Mouse (Mus musculus) stomach, embryonic 14.5 days (tissue): ENCODE measurements around the gene Kcna1. TPM values are rescaled to one million over a fixed set of nuclear protein-coding genes. Genes with fewer than 3 reads are reported as not detected.
A peak's percentile ranks its signal among the peaks of the same experiment; 100 is the strongest.

Experiments
- ATAC-seq: fragments of 200-750 bp; cut with Nextera tagmentation; 2 replicates; pipeline ENCODE4 v1.8.0; 2017; ENCODE audit warnings: low read depth, moderate TSS enrichment; ENCODE audit not compliant: insufficient number of reproducible peaks, insufficient read depth, low FRiP score
- H3K27ac ChIP-seq: fragments of 300-500 bp; sonication (generic); 2 replicates; pipeline ENCODE4 v1.5.1; 2014; ENCODE audit warnings: mild to moderate bottlenecking, low read length, moderate library complexity, mixed read lengths
- H3K27me3 ChIP-seq: fragments of 300-500 bp; sonication (generic); 2 replicates; pipeline ENCODE4 v1.6.1; 2014; ENCODE audit warnings: low read length, control low read depth, mixed read lengths; ENCODE audit not compliant: control insufficient read depth, insufficient read depth
- H3K36me3 ChIP-seq: fragments of 300-500 bp; sonication (generic); 2 replicates; pipeline ENCODE4 v1.6.1; 2014; ENCODE audit warnings: mild to moderate bottlenecking, control low read depth, low read length, moderate library complexity, mixed read lengths; ENCODE audit not compliant: control insufficient read depth, insufficient read depth
- H3K4me1 ChIP-seq: fragments of 300-500 bp; sonication (generic); 2 replicates; pipeline ENCODE4 v1.6.1; 2014; ENCODE audit warnings: low read length, control low read depth, mixed read lengths; ENCODE audit not compliant: control insufficient read depth, insufficient read depth
- H3K4me2 ChIP-seq: fragments of 300-500 bp; sonication (generic); replicated peaks from 2 replicates; pipeline ENCODE4 v1.6.1; 2014; ENCODE audit warnings: low read depth, low read length, control low read depth
- H3K4me3 ChIP-seq: fragments of 300-500 bp; sonication (generic); 2 replicates; pipeline ENCODE4 v1.5.1; 2014; ENCODE audit warnings: low read depth, low read length, control low read depth
- H3K9ac ChIP-seq: fragments of 300-500 bp; sonication (generic); replicated peaks from 2 replicates; pipeline ENCODE4 v1.6.1; 2014; ENCODE audit warnings: low read depth, mild to moderate bottlenecking, control low read depth, low read length, moderate library complexity, mixed read lengths
- H3K9me3 ChIP-seq: fragments of 300-500 bp; sonication (generic); 2 replicates; pipeline ENCODE4 v1.6.1; 2016; ENCODE audit warnings: low read depth, low read length, control low read depth; ENCODE audit not compliant: control insufficient read depth
- WGBS: fragments of 180-500 bp; shearing (Covaris S2); extraction: QIAGEN DNeasy Blood & Tissue Kit; methylation state at CpG from one replicate; pipeline ENCODE4 v1.1.7; 2014; 5-methylcytosine and 5-hydroxymethylcytosine counted together
- polyA plus RNA-seq: library from polyadenylated mRNA; unstranded; fragments of >200 nt; fragmentation: Nextera tagmentation; extraction: Ambion mirVana; gene quantifications from 2 replicates; pipeline ENCODE4 v1.2.1, GENCODE M21; 2014

The Kcna1 gene
- polyA plus RNA-seq = 1.5 and 1.7 TPM in 2 replicates

DNA sequence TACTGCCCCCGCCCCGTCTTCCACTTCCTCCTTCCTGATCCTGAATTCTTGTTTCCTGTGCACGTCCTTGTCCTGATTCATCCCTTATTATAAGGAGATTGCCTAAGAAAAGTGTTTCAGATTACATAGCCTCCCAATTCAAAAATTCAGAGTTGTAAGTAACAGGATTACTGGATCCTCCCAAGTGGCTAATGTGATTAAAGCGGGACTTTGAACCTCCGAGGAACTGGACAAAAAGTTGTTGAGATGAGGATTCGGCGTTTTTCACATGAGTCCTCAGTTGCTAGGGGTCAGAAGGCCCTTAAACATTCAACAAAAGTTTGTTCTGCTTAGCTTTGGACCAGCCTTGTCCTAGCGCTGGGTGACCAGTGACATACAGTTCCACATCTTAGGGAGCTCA is at the start of gene Kcna1:
TSS of gene Kcna1 (minus strand) at position 4 of the 400 bp plus-strand sequence.
- no peak for ATAC-seq
- no peaks in the 10 kb centered on the region for H3K36me3 ChIP-seq
- peaks cover 33% of the 10 kb centered on the region for H3K27me3 ChIP-seq
- H3K4me2 ChIP-seq = peak within 1 kb of the TSS; percentile 81
- peaks cover 9% of the 10 kb centered on the region; the same call in 1 of the 2 replicates for H3K4me1 ChIP-seq
- 28% methylated on average over 8 of the region's 8 CpGs for whole genome bisulfite sequencing
- H3K4me3 ChIP-seq = peak within 1 kb of the TSS; percentile 43
- no peaks in the 10 kb centered on the region for H3K9me3 ChIP-seq
- H3K27ac ChIP-seq = no peak within 1 kb of the TSS
- H3K9ac ChIP-seq = no peak within 1 kb of the TSS

DNA sequence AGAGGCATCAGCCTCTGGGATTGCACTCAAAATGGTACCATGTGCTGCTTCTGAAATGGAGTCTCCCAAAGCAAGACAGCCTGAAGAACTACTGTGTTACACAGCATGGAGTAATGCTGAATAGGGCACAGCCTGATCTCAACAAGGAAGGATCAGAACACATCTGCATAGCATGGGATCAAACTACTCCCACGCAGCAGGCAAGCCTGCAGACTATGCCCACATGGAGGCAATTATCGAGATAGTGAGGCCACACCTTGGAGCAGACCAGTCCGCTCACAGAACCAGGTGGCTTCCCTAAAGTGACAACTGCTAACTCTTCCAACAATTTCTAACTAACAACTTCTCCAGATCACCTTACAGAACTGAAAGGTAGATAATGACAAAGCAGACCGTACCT is 40.9 kb upstream of the Kcna1 start:
- H3K4me3 ChIP-seq = no peak overlapping the region
- H3K9me3 ChIP-seq = no peaks in the 10 kb centered on the region
- H3K4me2 ChIP-seq = no peak overlapping the region
- no peaks in the 10 kb centered on the region for H3K27me3 ChIP-seq
- 76% methylated on average over 4 of the region's 4 CpGs for WGBS
- H3K36me3 ChIP-seq = no peaks in the 10 kb centered on the region
- no peak for ATAC-seq
- no peaks in the 10 kb centered on the region for H3K4me1 ChIP-seq
- H3K27ac ChIP-seq = no peak overlapping the region
- H3K9ac ChIP-seq = no peak overlapping the region

DNA sequence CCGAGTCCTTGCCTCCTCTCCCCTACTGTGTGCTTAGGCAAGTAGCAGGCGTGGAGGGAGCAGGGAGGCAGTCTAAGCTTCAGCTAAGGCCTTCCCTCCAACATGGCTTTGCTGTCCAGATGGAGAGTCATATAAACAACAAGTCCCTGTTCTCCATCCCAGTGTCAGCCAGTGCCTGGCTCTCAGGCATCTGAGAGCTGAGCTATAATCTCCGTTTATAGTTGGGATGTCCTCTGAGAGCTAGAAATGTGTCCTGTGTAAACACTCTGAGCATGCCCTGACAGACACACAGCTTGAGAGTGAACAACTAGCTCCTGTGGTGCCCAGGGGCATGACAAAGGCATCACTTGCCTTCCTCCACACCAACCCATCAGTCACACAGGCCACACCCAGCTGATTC is 39.0 kb upstream of the Kcna1 start:
- Histone ChIP-seq H3K4me2 (no peak overlapping the region), H3K27me3 (no peaks in the 10 kb centered on the region), H3K27ac (0 out of 2 replicates have a peak overlapping the region, but pooled peaks have one; percentile 33), H3K4me1 (no peaks in the 10 kb centered on the region), H3K9ac (no peak overlapping the region), H3K9me3 (no peaks in the 10 kb centered on the region), H3K36me3 (no peaks in the 10 kb centered on the region), H3K4me3 (no peak overlapping the region)
- ATAC-seq = no peak; the same call in 1 of the 2 replicates
- WGBS = 29% methylated on average over 3 of the region's 3 CpGs

GRCm38 (mm10) chr6:126678961-126679360 is 32.8 kb upstream of the Kcna1 start:
- Histone ChIP-seq H3K4me2 (no peak overlapping the region), H3K36me3 (no peaks in the 10 kb centered on the region), H3K4me3 (no peak overlapping the region), H3K9ac (no peak overlapping the region), H3K4me1 (no peaks in the 10 kb centered on the region), H3K9me3 (no peaks in the 10 kb centered on the region), H3K27ac (no peak overlapping the region), H3K27me3 (no peaks in the 10 kb centered on the region)
- 69% methylated on average over 7 of the region's 7 CpGs for WGBS
- ATAC-seq = no peak

DNA sequence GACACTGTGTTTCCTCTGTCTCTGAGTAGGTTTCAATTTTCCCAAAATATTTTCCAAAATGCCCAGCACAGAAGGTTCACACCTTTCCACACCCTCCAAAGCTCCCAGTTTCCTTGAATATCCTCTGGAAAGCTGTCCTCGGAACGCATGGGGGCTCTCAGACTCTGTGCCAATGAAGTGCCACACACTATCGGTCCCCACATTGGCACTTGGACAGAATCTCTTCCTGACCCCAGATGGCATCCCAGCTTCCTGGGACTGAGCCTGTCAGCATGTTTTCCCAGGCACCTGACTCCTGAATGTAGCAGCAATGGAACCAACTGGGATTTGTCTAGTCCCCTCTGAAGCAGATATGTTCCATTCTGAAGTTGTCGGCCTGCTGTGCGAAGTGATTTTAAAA is 20.8 kb upstream of the Kcna1 start:
- no peak for ATAC-seq

GRCm38 (mm10) chr6:126666091-126666490 is 19.9 kb upstream of the Kcna1 start:
- Histone ChIP-seq H3K4me3 (no peak overlapping the region), H3K36me3 (no peaks in the 10 kb centered on the region), H3K9me3 (no peaks in the 10 kb centered on the region), H3K4me2 (no peak overlapping the region), H3K27me3 (no peaks in the 10 kb centered on the region), H3K27ac (no peak overlapping the region), H3K9ac (no peak overlapping the region), H3K4me1 (no peaks in the 10 kb centered on the region)
- ATAC-seq = no peak
- 50% methylated on average over 6 of the region's 6 CpGs for WGBS

More for the DNA sequence above, 20.8 kb upstream of the Kcna1 start:
- H3K4me3 ChIP-seq = no peak overlapping the region
- no peak overlapping the region for H3K9ac ChIP-seq
- H3K4me2 ChIP-seq = no peak overlapping the region
- H3K27me3 ChIP-seq = no peaks in the 10 kb centered on the region
- H3K4me1 ChIP-seq = no peaks in the 10 kb centered on the region
- 86% methylated on average over 5 of the region's 5 CpGs for WGBS
- H3K36me3 ChIP-seq = no peaks in the 10 kb centered on the region
- no peak overlapping the region for H3K27ac ChIP-seq
- no peaks in the 10 kb centered on the region for H3K9me3 ChIP-seq

DNA sequence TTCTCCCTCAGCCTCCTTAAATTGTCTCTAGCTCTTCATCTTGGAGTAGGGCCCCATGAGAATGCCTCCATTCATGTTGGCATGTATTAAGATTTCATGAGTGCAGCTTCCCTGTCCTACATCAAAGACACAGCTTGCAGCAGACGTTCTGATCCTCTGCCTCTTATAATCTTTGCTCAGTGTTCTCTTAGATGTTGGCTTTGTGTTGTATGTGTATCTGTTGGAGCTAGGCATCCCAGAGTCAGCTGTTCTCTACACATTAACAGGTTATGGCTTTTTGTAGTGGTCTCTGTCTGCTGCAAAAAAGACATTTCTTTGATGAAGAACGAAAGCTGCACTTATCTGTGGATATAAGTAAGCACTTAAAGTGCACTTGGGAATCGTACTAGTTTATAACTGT is 18.4 kb upstream of the Kcna1 start:
- H3K36me3 ChIP-seq = no peaks in the 10 kb centered on the region
- ATAC-seq = no peak
- H3K27me3 ChIP-seq = no peaks in the 10 kb centered on the region
- no peak overlapping the region for H3K9ac ChIP-seq
- H3K9me3 ChIP-seq = no peaks in the 10 kb centered on the region
- no peak overlapping the region for H3K27ac ChIP-seq
- H3K4me1 ChIP-seq = no peaks in the 10 kb centered on the region
- 72% methylated on average over 3 of the region's 3 CpGs for WGBS
- no peak overlapping the region for H3K4me3 ChIP-seq
- no peak overlapping the region for H3K4me2 ChIP-seq

- H3K9me3 ChIP-seq = no peaks in the 10 kb centered on the region
- no peaks in the 10 kb centered on the region for H3K4me1 ChIP-seq
- no peaks in the 10 kb centered on the region for H3K36me3 ChIP-seq
- no peak for ATAC-seq
- H3K4me2 ChIP-seq = no peak overlapping the region
- H3K9ac ChIP-seq = no peak overlapping the region
- no peak overlapping the region for H3K4me3 ChIP-seq
- no peaks in the 10 kb centered on the region for H3K27me3 ChIP-seq
- no peak overlapping the region for H3K27ac ChIP-seq
- WGBS = 54% methylated on average over 2 of the region's 2 CpGs
Measured at GRCm38 (mm10) chr6:126657646-126658394, 11.6 kb upstream of the Kcna1 start.

DNA sequence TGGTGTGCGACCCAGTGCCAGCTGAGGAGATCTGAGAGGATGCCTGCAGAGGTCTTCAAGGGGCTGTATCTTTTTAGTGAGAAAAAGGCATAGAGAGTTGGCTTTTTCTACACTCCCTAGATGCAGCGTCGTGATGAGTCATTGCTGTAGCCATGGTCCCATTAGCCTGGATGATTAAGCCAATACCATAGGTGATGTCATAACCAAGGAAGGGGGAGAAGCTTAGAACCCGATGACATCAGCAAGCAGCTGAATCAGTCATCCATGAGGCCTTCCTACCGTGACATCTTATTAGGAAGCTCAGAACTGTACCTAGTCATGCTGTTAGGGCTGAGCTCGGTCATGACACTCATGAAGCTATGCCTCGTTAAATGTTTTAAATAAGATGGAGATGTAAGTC is 7.4 kb upstream of the Kcna1 start:
- Histone ChIP-seq H3K9me3 (no peaks in the 10 kb centered on the region), H3K4me1 (no peaks in the 10 kb centered on the region), H3K4me2 (no peak overlapping the region), H3K27ac (no peak overlapping the region), H3K36me3 (no peaks in the 10 kb centered on the region), H3K9ac (no peak overlapping the region), H3K27me3 (no peaks in the 10 kb centered on the region), H3K4me3 (no peak overlapping the region)
- WGBS = 90% methylated on average over 7 of the region's 7 CpGs
- ATAC-seq = no peak
